Mouse (Mus musculus) frontal cortex, postnatal 36 days (tissue): ENCODE data around the gene Ncl.
A peak's percentile ranks its signal among the peaks of the same experiment; 100 is the strongest.

Source experiments
- DNase-seq, 2 experiments: peaks; one replicate each; pipeline ENCODE4 v3.0.0; 2022; ENCODE audit warnings: low spot score in 2 of 2

Ncl gene

GRCm38 (mm10) chr1:86313096-86313771 is 46.0 kb downstream of the Ncl start:
- DNase-seq = no peak

GRCm38 (mm10) chr1:86312269-86312668 is 46.9 kb downstream of the Ncl start:
- no peak for DNase-seq

GRCm38 (mm10) chr1:86311467-86312005 is 47.7 kb downstream of the Ncl start:
- DNase-seq = no peak

DNA sequence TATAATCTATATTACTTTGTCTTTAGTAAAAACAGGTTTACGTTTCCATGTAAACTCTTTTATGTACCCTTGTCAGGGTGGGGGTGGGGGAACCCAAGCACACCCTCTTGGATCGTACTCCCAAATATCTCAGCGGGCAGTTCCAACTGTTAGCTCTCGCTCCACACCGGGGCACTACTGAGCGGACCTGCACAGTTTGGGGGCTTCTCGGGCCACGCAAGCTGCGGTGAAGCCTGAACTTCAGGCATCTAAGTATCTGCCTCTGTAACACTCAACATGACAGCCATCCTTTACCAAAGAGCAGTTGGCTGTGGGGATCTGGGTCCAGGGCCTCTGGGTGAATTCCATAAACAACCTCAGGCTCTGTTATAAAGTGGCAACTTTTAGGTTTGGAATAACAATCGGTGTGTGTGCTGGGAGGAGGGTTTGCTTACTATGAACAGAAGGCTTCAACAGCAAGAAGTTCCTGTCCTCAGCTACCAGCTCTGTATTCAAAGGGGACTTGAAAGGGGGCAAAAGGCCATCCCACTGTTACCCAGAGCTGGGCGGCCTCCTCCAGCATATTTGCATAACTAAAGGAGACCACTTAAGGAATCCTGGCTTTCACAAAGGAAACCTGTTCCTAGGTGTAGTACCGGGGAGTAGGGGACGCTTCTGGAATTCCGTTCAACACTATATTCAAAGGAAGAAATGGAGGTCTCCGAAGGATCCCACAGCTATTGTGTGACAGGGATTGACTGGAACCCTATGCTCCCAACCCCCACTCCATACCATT is 48.5 kb downstream of the Ncl start:
- no peak for DNase-seq

DNA sequence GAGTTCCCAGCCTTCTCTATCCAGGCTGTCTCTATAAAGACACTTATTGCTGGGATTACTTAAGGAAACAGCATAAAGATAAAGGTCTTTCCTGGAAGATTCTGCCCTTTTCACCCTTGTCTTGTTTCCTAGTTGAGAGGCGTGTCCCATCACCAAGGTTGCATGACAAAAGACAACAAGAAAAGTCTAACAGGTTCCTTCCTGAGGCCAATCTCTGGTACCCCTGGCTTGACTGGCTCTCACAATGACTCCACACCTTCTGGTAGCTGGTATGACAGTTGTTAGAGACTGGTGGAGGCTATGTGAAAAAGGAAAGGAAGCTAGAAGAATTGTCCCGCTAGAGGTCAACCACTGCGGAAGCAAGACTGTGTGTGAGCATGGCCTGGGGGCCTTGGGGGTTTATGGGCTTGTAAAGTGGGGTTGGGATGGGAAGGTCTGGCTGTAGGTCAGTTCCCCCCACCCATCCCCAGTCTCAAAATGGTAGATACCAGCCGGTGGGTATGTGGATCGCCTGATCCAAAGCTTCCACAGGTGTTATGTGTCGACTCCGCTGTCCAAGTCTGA is 49.8 kb downstream of the Ncl start:
- no peak for DNase-seq

- DNase-seq = no peak
Measured at GRCm38 (mm10) chr1:86307871-86308641, 51.1 kb downstream of the Ncl start.

DNA sequence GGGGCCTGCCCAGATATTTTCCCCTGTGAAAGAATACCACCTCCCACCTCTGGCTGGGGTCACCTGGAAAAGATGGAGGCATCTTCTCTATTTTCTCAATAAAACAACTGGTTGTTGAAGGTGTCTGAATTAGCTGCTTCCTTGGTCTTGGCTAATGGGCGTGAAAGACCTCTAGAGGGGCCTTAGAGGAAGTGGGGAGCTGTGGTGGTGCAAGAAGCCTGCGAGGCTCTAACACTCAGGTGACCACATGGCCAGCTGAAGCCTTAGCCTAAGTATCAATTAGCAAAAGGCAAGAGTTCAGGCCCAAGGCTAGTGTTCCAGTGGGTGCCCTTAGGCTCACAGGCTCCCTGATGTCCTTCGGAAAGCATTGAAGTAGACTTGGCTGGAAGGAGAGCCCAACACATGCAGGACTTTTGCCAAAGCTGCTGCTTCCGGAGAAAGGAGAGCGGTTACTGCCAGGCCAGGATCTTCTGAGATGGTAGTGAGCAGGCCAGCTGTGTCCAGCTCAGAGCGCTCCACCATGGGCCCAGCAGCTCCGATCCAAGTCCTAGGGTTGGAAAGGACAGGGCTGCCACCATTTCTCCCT is 51.9 kb downstream of the Ncl start:
- no peak for DNase-seq

- no peak for DNase-seq
Measured at GRCm38 (mm10) chr1:86306686-86307085, 52.5 kb downstream of the Ncl start.

DNA sequence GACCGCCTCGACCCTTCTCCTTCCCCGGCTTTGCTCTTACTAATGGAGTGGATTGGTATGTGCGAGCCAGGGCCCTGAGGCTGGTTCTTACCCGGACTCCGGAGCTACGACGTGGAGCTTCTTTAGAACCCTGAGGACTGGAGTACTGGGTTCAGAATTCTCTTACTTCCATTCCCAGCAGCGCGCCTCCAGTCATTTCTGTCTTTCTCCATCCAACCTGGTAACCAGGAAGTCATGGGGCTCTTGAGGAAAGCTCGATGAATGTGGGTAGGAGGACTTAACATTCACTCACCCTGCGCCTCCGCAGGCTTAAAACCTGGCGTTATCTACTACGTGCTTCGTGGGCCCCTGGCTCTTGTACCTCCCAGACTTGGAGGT is 55.3 kb downstream of the Ncl start:
- DNase-seq = no peak

GRCm38 (mm10) chr1:86303063-86303872 is 55.9 kb downstream of the Ncl start:
- peak; percentile 46 to 50 for DNase-seq

- no peak for DNase-seq
Measured at GRCm38 (mm10) chr1:86302532-86302931, 56.7 kb downstream of the Ncl start, which contains the start of gene B3gnt7. TSS of gene B3gnt7 (plus strand) at chr1:86302832.

GRCm38 (mm10) chr1:86301221-86302091 is 57.7 kb downstream of the Ncl start:
- DNase-seq = no peak

- no peak for DNase-seq
Measured at GRCm38 (mm10) chr1:86300731-86301130, 58.5 kb downstream of the Ncl start.

DNA sequence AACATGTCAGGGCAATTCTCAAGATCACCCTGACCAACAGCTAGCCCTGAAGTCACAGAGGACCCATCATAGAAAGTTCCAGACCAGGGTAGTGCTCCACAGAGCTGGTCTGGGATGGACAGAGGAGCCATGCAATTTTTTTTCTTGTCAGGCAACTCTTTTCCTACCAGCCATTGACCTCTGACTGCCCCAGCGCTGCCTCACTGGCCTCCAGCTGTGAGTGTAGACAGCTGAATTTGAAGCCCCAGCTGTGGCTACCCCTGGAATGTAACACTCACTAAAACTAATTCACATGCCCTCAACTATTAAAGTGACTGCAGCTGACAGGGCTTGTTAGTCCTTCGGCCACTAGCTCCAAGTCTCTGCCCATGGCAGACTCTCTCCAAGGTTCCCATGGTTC is 59.1 kb downstream of the Ncl start:
- DNase-seq = no peak
